Mouse (Mus musculus): Measurements from ENCODE around the gene Med16. TPM values are rescaled to one million over a fixed set of nuclear protein-coding genes. Genes with fewer than 3 reads are reported as not detected.

Gene Med16
- polyA plus RNA-seq, 1 experiment: 58.1 TPM

GRCm38 (mm10) chr10:79874290-79874862 lies 34.3 kb downstream of the Med16 start, which contains the start of the genes Prtn3 and Plppr3:
Prtn3 (plus strand) TSS chr10:79874476.
Plppr3 (minus strand) TSS chr10:79874634.
- Histone ChIP-seq H3K27me3 (ENCODE audit: control insufficient read depth, insufficient read depth, low read length) (peaks cover 13% of the 10 kb centered on the region; the same call in 1 of the 2 replicates), H3K4me1 (ENCODE audit: control insufficient read depth, insufficient read depth, insufficient read length, low read length) (peaks cover 11% of the 10 kb centered on the region), H3K36me3 (ENCODE audit: control insufficient read depth, insufficient read depth, low read length) (no peaks in the 10 kb centered on the region), H3K27ac (ENCODE audit: insufficient read depth, low read depth, low read length) (no peak within 1 kb of the TSS), H3K4me3 (ENCODE audit: low read depth, low read length) (peak within 1 kb of the TSS; percentile 63)
- TF ChIP-seq CTCF (IDR thresholded peaks at IDR 0.05; ENCODE audit: extremely low read depth, insufficient read length, insufficient replicate concordance, low read depth, low read length) (no peak), POLR2A (IDR thresholded peaks at IDR 0.05; ENCODE audit: low read depth, low read length) (no peak)
- under 1% methylated on average over 57 of the region's 57 CpGs for WGBS

GRCm38 (mm10) chr10:79873715-79874289 lies 34.9 kb downstream of the Med16 start:
- WGBS: 4% methylated on average over 26 of the region's 26 CpGs
- no peaks in the 10 kb centered on the region for H3K36me3 ChIP-seq (ENCODE audit: control insufficient read depth, insufficient read depth, low read length)
- H3K27me3 ChIP-seq (ENCODE audit: control insufficient read depth, insufficient read depth, low read length): peaks cover 13% of the 10 kb centered on the region; the same call in 1 of the 2 replicates
- peak overlapping the region; percentile 63 for H3K4me3 ChIP-seq (ENCODE audit: low read depth, low read length)
- H3K27ac ChIP-seq (ENCODE audit: insufficient read depth, low read depth, low read length): no peak overlapping the region
- TF ChIP-seq POLR2A (IDR thresholded peaks at IDR 0.05; ENCODE audit: low read depth, low read length) (no peak), CTCF (IDR thresholded peaks at IDR 0.05; ENCODE audit: extremely low read depth, insufficient read length, insufficient replicate concordance, low read depth, low read length) (no peak)
- peaks cover 11% of the 10 kb centered on the region for H3K4me1 ChIP-seq (ENCODE audit: control insufficient read depth, insufficient read depth, insufficient read length, low read length)

DNA sequence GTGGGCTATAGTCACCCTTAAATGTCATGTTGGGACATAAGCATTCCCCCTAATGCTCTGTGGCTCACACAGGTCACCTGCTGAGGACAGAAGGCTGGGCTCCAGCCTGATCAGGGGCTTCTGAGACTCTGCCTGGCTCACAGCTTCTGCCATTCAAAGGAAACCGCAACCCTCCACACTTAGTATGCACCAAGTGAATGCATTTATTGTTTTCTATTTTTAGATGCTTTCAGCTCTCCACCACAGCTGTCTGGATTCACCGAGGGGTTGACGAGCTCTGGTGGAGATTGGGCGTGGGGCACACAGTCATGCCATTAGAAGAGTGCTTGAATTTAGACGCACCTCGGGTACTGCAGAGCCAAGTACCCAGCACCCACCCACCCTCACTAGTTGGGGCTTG lies 35.4 kb downstream of the Med16 start:
- no peak for TF ChIP-seq CTCF (IDR thresholded peaks at IDR 0.05; ENCODE audit: extremely low read depth, insufficient read length, insufficient replicate concordance, low read depth, low read length)
- TF ChIP-seq POLR2A (IDR thresholded peaks at IDR 0.05; ENCODE audit: low read depth, low read length): no peak
- peaks cover 13% of the 10 kb centered on the region; the same call in 1 of the 2 replicates for H3K27me3 ChIP-seq (ENCODE audit: control insufficient read depth, insufficient read depth, low read length)
- H3K27ac ChIP-seq (ENCODE audit: insufficient read depth, low read depth, low read length): no peak overlapping the region
- H3K4me3 ChIP-seq (ENCODE audit: low read depth, low read length): no peak overlapping the region
- 32% methylated on average over 6 of the region's 6 CpGs for WGBS
- H3K4me1 ChIP-seq (ENCODE audit: control insufficient read depth, insufficient read depth, insufficient read length, low read length): peaks cover 11% of the 10 kb centered on the region
- no peaks in the 10 kb centered on the region for H3K36me3 ChIP-seq (ENCODE audit: control insufficient read depth, insufficient read depth, low read length)

DNA sequence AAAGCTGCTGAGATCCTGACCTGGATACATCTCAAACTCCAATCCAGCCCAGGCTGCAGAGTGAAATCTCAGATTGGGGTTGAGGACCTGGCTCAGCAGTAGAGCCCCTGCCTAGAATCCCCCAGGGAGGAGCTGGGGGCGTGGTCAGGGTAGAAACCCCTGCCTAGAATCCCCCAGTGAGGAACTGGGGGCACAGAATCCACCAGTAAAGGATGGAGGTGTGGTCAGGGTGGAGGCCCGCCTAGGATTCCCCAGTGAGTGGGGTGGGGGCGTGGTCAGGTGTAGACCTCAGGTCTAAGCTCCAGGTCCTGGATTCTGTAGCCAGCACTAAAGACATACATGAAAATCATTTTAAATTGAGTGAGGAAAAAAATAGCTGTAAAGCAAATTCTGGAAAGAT lies 35.9 kb downstream of the Med16 start:
- Histone ChIP-seq H3K4me1 (ENCODE audit: control insufficient read depth, insufficient read depth, insufficient read length, low read length) (peaks cover 11% of the 10 kb centered on the region), H3K27ac (ENCODE audit: insufficient read depth, low read depth, low read length) (no peak overlapping the region), H3K27me3 (ENCODE audit: control insufficient read depth, insufficient read depth, low read length) (peaks cover 13% of the 10 kb centered on the region; the same call in 1 of the 2 replicates), H3K4me3 (ENCODE audit: low read depth, low read length) (no peak overlapping the region), H3K36me3 (ENCODE audit: control insufficient read depth, insufficient read depth, low read length) (no peaks in the 10 kb centered on the region)
- 41% methylated on average over 3 of the region's 3 CpGs for WGBS
- TF ChIP-seq CTCF (IDR thresholded peaks at IDR 0.05; ENCODE audit: extremely low read depth, insufficient read length, insufficient replicate concordance, low read depth, low read length) (no peak), POLR2A (IDR thresholded peaks at IDR 0.05; ENCODE audit: low read depth, low read length) (no peak)

- Histone ChIP-seq H3K27me3 (ENCODE audit: control insufficient read depth, insufficient read depth, low read length) (peaks cover 13% of the 10 kb centered on the region; the same call in 1 of the 2 replicates), H3K4me3 (ENCODE audit: low read depth, low read length) (no peak overlapping the region), H3K4me1 (ENCODE audit: control insufficient read depth, insufficient read depth, insufficient read length, low read length) (peaks cover 4% of the 10 kb centered on the region; the same call in 1 of the 2 replicates), H3K36me3 (ENCODE audit: control insufficient read depth, insufficient read depth, low read length) (no peaks in the 10 kb centered on the region), H3K27ac (ENCODE audit: insufficient read depth, low read depth, low read length) (no peak overlapping the region)
- no peak for TF ChIP-seq POLR2A (IDR thresholded peaks at IDR 0.05; ENCODE audit: low read depth, low read length)
- WGBS: 57% methylated on average over 8 of the region's 8 CpGs
Observed at GRCm38 (mm10) chr10:79871845-79872244, 36.9 kb downstream of the Med16 start.

GRCm38 (mm10) chr10:79866601-79867000 lies 42.1 kb downstream of the Med16 start:
- Histone ChIP-seq H3K36me3 (ENCODE audit: control insufficient read depth, insufficient read depth, low read length) (peaks cover 23% of the 10 kb centered on the region), H3K27ac (ENCODE audit: insufficient read depth, low read depth, low read length) (no peak overlapping the region), H3K27me3 (ENCODE audit: control insufficient read depth, insufficient read depth, low read length) (no peaks in the 10 kb centered on the region), H3K4me1 (ENCODE audit: control insufficient read depth, insufficient read depth, insufficient read length, low read length) (no peaks in the 10 kb centered on the region; the same call in 1 of the 2 replicates), H3K4me3 (ENCODE audit: low read depth, low read length) (no peak overlapping the region)
- WGBS: 75% methylated on average over 11 of the region's 11 CpGs
- TF ChIP-seq POLR2A (IDR thresholded peaks at IDR 0.05; ENCODE audit: low read depth, low read length) (no peak), CTCF (IDR thresholded peaks at IDR 0.05; ENCODE audit: extremely low read depth, insufficient read length, insufficient replicate concordance, low read depth, low read length) (no peak)

DNA sequence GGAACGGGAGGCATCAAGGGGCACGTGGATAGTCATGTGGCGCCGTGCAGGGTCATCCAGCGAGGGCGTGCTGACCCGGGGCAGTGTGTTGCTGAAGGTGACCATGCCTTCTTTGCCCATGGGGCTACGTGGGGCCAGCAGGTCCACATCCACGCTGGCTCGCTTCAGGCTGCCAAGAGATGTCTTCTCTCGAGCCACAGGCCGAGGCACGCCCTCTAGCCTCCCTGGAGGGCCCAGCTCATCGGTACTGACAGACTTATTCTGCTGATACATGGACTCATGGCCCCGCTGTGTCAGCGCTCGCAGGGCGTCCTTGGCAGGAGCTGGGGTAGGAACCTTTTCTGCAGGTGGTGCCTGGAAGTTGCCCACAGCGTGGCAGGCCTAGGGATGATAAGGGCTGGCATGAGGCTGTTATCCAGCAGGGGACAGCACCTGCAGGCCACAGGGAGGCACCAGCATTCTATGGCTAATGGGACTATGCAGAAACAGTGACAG lies 42.9 kb downstream of the Med16 start:
- no peak overlapping the region for H3K27ac ChIP-seq (ENCODE audit: insufficient read depth, low read depth, low read length)
- TF ChIP-seq CTCF (IDR thresholded peaks at IDR 0.05; ENCODE audit: extremely low read depth, insufficient read length, insufficient replicate concordance, low read depth, low read length): peak; percentile 34; the same call in 1 of the 2 replicates
- TF ChIP-seq POLR2A (IDR thresholded peaks at IDR 0.05; ENCODE audit: low read depth, low read length): no peak

More for the DNA sequence above, 42.9 kb downstream of the Med16 start:
- Histone ChIP-seq H3K27me3 (ENCODE audit: control insufficient read depth, insufficient read depth, low read length) (no peaks in the 10 kb centered on the region), H3K4me3 (ENCODE audit: low read depth, low read length) (no peak overlapping the region), H3K4me1 (ENCODE audit: control insufficient read depth, insufficient read depth, insufficient read length, low read length) (no peaks in the 10 kb centered on the region; the same call in 1 of the 2 replicates), H3K36me3 (ENCODE audit: control insufficient read depth, insufficient read depth, low read length) (peaks cover 31% of the 10 kb centered on the region)
- 39% methylated on average over 19 of the region's 19 CpGs for WGBS

Data from small intestine, adult 2 months (tissue).